Mouse (Mus musculus) frontal cortex, adult 2 months (tissue): ENCODE measurements at regions not wholly inside any gene's neighbourhood (a gene's known extent, or its start where the extent isn't known, plus 50 kb on each side); places are given as distances from the start of the nearest gene placed in this dataset.

Source experiments
- DNase-seq, 2 experiments: peaks; one replicate each; pipeline ENCODE4 v3.0.0; 2022; ENCODE audit warnings: low spot score in 1 of 2; ENCODE audit errors: extremely low spot score in 1 of 2

DNA sequence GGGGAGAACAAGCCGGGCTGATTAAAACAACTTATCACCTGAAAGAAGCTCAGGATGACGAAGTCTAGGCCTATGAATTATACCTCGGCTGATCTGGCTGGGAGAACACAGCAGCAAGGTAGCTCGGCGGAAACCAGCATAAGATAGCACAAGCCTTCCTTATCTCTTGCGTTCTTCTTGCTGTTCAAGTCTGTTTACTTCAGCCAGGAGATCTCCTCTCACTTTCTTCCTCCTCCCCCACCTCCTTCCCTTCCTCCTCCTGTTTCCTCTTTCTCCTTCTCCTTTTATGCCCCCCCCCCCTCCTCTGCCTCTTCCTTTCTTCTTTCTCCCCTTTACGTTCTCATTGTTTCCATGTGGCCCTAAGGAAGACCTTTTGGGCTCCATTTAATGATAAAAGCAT, 168.2 kb downstream of the Adra2a start:
- DNase-seq = no peak

DNA sequence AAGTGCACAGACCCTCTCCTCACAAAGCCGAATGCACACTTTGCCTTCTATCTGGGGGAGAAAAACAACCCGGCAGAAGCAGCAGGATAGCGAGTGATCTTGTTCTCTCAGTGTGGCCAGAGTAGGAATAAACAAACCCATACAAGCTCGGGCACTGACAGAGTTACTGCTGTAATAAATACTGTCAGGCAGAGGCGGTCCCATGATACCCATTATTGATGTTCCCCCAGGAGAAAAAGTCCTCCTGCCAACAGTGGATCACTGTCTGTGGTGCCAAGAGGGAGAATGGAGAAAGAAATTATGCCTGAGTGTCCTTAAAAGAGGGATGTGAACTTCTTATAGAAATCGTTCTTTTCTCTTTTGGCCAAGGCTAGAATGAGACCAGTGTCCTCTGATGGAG, 200.2 kb downstream of the Adra2a start:
- DNase-seq = no peak

DNA sequence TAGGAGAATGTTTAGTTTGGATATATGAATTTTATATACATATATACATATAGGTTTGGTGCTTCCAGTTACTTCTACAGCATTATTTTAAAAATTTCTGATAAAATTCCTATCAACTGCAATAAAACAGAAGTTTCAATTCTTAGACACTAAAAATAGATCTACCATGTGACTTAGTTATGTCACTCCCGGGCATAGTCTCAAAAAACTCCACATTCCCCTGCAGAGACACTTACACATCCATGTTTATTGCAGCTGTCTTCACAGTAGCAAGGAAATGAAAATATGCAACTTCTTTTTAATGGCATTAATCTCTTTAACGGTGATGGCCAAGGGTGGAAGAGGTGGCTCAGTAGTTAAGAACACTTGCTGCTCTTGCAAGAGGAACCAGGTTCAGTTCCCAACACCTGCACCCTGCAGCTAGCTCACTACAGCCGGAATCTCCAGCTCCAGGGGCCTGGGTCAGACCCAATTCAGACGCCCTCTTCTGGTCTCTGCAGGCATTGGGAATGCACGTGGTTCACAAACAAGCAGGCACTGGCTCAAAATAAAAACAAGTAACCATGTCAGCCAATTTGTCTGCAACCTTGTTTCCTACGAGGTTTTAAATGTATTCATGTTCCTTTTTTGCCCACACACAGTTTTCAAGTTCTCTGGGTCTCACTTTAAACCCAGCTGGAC, 204.4 kb downstream of the Adra2a start:
- DNase-seq = peak in 1 of 2 experiments; percentile 5

DNA sequence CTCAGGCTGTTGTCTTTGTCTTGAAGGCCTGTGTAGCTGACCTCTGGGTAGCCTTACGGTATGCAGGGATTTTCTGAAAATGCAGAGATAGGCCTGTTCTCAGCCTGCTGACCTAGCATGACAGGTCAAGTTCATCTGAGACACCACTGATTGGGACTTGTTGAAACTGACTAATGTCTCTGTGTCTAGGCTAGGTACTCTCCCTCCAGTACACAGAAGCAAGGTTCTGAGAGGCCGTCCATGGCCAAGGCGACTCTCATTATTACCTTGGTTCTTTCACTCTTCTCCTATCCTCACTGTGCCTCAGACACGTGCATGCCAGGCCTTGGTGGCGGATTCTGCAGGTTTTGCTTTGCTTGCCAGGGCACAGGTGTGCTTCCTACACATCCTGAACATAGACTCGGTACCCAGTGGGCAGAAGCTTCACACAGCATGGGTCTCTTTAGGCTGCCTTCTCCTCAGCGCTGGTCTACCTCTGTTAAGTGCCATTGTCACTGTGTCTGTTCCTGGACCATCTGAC, 208.3 kb downstream of the Adra2a start:
- no peak for DNase-seq

DNA sequence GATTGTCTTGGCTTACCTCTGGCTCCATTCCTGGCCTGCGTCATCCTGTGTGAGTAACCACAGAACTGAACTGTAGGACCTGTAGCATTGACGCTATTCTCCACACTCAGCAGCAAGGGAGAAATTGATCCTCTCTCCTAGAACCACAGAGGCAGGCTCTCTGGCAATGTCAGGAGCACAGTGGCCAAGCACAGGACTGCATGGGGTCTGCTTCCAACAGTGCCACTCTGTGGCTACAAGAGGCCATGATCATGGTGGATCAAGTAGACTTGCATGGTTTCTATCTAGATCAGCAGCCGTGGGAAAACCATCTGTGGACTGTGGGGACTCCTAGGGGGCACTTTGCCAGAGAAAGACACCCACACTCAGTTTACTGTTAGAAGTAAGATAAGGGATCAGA, 213.9 kb downstream of the Adra2a start:
- DNase-seq = no peak

DNA sequence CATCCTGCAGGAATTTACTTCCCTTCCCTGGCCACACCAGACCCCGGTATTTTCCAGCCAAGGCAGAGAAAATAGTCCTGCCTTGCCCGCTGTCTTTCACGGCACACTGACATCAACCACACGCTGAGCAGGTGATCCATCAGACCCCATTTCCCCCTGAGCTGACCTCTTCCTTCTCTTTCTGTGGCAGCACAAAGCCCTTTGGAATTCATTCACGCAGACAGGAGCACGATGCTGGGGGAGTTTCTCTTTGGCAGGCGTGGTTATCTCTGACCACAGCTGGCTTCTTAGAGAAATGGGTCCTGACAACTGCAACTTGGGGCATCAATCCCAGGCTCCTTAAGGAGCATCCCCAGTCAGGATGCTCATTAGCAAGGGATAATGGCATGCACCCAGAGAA, 215.2 kb downstream of the Adra2a start:
- no peak for DNase-seq

DNA sequence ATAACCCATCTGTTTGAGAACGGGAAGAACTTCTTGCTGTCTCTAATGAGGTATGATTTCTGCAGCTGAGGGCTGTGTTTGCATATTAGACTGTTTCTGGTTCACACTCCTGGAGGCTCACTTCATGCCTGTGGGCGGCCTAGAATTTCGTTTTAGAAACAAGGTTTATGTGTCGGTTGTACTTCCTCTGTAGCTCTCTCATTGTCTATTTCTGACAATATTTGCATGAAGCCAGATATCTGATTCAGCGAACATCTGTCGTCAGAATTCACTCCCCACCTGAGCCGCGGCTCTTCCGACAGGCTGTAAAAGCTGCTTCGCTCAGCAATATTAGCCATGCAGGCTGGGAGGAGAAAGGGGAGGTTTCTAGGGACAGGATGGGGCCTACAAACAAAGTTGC, 233.4 kb downstream of the Adra2a start:
- DNase-seq = peak; percentile 46 to 71

DNA sequence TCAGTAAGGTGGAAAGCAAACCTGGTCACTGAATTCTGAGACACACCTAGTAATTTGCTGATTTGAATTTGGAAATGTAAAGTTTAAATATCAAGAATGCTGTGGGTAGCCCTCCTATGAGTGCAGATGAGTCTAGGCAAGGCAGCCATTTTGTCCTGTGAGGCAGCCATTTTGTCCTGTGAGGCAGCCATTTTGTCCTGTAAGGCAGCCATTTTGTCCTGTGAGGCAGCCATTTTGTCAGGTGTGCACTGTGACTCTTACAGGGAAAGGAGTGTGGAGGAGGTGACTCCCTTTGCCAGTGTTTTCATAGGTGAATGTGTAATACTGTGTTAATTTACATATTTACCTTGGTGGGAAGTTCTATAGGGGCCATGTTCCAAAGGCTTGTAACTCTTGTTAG, 241.5 kb downstream of the Adra2a start:
- no peak for DNase-seq

DNA sequence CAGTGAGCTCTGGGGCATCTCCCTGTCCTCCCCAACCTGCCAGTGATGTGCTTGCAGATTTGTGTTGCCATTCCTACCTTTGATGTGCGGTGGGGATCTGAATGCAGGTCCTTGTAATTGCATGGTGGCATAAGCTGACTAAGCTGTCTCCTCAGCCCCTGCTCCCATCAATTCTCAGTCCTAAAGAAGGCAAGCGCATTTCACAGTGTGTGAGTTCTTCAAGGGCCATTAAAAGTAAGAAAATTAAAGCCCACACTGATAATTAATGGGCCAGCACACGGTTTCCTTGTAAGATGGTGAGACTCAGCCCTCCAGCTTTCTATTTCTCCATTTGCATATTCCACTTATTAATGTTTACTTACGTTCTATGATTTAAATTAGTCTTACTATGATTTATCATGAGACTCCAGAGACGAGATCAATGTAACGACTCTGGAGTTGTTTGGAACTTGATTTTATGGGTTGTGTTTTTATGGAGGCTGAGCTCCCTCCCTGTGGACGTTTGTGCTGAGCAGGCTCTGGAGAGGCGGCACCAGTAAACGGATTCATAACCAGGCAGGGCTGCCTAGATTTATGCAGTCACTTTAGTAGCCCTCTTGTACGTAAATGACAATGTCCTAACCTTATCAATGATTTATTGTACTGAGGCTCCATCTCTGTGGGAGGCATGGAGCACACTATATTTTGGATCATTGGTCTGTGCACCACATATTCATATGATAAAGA, 253.9 kb downstream of the Adra2a start:
- no peak for DNase-seq

DNA sequence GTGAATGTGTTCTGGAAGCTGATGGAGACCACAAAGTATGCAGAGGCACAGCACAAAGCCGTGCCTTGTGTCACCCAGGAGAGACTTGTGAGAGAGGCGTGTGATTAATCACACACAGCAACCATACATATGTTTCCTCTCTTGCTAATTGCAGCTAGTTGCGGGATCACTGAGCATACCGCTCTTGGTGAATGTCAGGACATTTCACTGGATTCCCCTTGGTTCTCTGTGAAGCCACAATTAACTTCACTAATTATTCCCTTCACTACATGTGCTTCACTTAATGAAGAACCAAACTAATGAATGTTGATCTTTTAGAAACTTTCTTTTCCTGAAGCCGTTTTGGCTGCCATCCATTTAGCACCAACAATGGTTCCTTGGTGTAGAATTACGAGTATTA, 267.3 kb downstream of the Adra2a start:
- DNase-seq = peak in 1 of 2 experiments; percentile 10

DNA sequence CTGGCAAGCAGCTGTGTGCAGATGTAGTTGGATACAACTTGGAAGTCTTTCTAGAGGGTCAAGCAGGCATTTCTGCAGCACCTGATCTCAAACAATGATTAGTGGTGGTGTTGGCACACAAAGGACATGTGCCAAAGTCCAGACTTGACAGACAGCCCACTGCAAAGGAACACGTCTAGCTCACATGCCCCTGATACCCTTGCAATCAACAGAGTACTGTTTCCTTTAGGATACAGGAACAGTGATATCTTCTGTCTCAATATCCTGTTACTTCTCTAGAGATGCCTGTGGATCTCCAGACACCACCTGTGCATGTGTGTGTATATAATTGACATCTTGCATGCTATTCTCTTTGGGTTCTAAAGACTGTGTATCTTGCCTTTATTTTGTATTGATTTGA, 267.8 kb downstream of the Adra2a start:
- no peak for DNase-seq

DNA sequence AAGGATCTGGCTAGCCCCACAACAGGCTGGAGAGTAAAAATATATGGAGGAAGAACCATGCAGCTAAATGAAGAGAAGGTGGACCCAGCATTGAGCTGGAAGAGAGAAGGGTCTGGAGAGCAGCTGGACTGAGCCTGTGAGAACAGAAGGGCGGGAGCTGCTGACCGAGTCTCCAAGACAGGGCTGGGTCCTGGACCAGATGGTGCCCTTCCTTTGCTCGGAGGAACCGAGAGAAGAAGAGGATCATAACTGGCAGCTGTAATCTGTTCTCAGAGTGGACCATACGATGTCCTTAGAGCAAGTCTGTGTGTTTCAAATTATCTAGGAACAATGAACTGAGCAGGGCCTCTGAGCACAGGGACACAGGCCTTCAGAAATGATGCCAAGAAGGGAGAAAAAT, 279.3 kb downstream of the Adra2a start:
- no peak for DNase-seq

DNA sequence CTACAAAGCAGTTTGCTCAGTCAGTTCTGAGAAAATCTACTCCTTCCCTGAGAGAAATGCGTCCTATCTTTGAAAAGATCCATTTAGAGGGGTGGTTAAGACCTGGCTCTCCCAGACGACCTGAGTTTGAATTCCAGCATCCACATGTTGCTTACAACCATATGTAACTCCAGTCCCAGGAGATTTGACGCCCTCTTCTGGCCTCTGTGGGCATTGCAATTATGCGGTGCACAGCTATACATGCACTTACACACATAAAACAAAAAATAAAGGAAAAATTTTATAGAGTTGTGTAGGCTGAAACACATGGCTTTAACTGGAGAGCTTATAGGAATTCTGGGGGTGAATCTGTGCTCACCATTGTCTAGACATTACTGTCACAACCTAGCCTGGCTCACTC, 281.0 kb downstream of the Adra2a start:
- DNase-seq = no peak

DNA sequence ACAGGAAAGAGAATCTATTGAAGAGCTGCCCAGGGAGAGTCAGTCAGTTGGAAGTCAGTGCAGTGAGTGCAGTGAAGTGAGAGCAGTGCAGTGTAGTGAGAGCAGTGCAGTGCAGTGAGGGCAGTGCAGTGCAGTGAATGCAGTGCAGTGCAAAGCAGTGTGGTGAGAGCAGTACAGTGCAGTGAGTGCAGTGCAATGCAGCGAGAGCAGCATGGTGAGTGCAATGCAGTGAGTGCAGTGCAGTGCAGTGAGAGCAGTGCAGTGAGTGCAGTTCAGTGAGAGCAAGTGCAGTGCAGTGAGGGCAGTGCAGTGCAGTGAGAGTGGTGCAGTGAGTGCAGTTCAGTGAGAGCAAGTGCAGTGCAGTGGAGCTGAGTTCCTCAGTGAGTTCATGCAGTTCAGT, 288.2 kb downstream of the Adra2a start:
- DNase-seq = no peak

DNA sequence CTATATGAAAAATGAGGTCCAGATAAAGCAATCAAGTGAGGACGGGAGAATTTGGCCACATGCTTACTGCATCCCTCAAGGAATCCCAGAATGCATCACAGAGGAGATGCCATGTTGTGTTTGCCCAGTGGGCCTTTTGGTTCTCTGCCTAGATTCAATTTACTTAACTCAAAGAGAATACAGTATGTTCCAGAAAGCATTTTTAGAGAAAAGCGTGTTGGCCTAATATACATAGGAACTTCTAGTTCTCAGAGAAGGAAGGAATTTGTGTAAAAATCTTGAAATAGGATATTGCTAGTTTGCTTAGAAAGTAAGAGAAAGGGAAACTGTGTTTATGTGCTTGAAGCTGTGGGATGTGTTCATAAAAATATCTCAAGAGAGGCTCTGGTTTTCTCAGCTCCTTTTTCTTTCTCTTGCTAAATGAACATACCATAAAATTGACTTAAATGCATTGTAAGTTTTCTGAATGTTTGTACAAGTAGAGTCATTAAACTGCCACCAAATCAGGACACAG, 296.9 kb downstream of the Adra2a start:
- peak; percentile 4 to 8 for DNase-seq

DNA sequence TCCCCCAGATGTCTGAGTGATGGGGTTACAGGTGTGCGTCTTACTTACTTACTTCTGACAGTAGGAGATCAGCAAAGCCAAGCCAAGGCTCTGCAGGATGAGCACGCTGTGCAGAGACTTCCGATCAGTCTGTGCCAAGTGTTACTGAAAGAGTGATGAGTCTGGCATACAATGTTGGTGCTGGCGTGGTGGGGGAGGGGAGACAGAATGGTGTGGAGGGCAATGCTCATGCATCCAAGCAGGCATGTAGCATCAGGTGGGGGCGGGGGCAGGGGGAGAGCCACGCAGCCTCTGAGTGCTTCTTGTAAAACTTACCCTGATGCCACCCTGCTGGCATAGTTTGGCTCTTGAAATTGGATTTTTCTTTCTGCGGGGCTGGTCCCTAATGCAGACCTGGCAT, 315.8 kb downstream of the Adra2a start:
- DNase-seq = no peak

DNA sequence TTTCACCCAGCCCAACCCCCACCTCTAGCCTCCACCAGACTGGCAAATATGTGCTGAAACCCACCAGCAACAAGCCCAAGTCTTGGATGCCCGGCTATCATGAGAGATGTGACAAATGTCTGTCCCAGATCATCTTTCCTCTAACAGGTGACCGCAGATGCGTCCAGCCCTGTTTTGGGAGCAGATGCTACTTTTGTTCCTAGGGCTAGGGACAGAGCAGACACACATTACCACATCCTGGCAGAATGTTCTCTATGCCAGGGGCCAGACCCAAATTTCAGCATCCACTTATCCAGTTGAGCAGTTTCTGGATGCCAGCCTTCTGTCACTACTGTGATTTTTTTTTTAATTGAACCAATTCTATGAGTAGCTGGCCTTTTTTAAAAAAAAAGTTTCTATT, 316.7 kb downstream of the Adra2a start:
- no peak for DNase-seq

DNA sequence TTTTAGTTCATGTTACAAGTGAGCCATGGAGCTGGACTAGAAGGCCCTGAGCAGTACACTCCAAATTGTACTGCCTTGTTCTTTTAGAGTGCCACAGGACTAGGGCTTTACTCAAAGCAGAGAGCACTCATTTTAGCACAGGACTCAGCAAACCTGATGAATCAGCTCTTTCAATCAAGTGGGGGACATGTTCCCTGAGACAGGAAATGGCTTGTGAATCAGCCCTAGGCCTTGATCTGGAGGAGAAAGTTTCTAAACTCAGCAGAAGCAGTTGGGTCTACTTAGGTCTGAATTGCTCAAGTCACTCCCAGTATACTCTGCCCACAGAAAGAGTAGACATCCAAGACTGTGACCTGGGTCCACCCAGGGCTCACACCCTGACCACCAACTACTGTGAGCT, 341.1 kb downstream of the Adra2a start:
- DNase-seq = no peak

DNA sequence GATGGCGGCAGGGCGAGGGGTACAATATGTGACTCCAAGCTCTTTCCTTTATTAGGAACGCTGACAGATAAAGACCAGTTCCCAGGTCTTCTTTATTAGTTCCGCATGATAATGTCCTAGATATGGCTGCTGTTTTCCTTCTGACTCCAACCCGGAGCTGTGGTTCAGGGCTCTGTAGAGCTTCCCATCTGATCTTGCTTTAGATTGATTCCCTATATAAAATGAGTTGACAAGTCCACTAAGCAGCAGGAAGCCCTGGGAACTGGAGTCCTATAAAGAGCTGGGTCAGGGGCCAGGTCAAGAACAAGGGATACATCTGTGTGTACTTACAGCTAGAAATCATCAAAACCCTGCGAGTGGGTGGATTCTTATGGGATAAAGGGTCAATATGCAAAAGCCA, 347.5 kb downstream of the Adra2a start:
- no peak for DNase-seq

DNA sequence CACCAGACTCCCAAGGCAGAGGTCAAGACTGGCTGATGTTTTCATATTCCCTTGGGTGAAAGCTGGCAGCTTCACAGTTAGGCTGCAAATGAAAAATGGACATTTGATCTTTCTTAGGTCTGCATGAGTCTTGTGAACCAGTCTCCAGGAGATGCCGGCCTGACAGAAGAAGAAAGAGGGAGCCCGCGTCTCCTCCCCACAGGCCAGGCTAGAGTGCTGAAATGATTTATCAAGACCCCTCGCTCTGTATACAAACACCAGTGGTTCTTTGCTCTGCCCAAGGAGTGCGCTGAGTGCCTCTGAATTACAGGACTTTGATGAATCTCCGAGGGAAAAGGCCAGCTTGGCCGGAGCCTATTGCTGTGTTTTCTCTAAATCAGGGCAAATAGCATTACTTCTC, 355.7 kb downstream of the Adra2a start:
- no peak for DNase-seq

DNA sequence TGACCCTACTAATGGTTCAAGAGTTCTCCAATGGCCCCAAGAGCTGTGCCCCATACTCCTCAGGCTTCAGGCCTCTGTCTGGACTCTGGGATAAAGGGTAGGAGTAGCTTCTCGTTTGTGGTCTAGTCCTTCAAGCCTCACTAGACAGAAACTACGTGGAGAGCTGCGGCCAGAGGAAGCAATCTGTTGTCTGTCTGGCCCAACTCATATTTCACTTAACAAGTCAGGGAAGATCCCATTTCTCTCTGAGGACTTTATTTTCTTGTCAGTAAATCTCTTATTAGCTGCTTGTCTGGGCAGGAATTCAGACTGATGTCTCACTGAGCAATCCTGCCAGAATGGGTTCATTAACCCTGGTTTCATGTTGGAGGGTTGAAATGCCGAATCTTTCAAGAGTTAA, 364.0 kb downstream of the Adra2a start:
- no peak for DNase-seq

DNA sequence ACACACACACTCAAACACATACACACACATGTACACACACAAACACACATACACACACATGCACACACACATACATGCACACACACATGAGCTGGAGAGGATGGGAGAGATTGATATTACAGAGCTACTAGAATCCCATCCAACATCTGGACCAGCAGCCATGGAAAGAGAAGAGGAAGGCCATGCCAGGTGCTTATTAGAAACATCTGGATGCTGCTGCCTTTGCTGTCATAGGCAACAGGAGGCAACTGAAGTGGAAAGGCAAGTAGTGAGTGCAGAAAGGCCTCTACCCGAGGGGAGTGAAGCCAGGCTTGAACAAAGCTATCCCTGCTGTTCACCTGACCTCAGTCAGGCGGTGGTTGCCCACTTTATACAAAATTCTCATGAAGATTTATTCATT, 385.1 kb downstream of the Adra2a start:
- no peak for DNase-seq
